ENCODE assay signal across 12 mouse cellular contexts in genomic region chr2:4462480-4462879, GRCm38 (mm10).
DNase-seq lines count a peak whose midpoint lies in the region; ATAC-seq lines count a peak whose summit lies in the region.
"Had no signal": no experiment of that assay in that cellular context is flagged by ENCODE, and none has a peak within 500 bp of the region (broad histone marks: within the 10 kb centered on the region; RNA-seq: fewer than 3 reads in every experiment).

No protein-coding gene starts in this region.

- H3K4me1 ChIP-seq in forebrain, embryonic 10.5 days, result peaks cover 53% of the 10 kb centered on the region
- peaks cover 19% of the 10 kb centered on the region for H3K4me1 ChIP-seq in forebrain, embryonic 16.5 days (replicated peaks; ENCODE audit: control insufficient read depth, insufficient read depth, low read length)
- peaks cover 22% of the 10 kb centered on the region for H3K4me1 ChIP-seq in lung, embryonic 15.5 days
- peaks cover 13% of the 10 kb centered on the region for H3K4me1 ChIP-seq in intestine, embryonic 15.5 days (replicated peaks)
- H3K4me1 ChIP-seq in stomach, embryonic 16.5 days (ENCODE audit: control insufficient read depth, insufficient read depth, low read length), result peaks cover 4% of the 10 kb centered on the region; the same call in 1 of the 2 replicates

- WGBS in forebrain, embryonic 10.5 days, result 18% methylated on average over 11 of the region's 11 CpGs
- 12% methylated on average over 11 of the region's 11 CpGs for WGBS in forebrain, embryonic 16.5 days
- 48% methylated on average over 11 of the region's 11 CpGs for WGBS in lung, embryonic 15.5 days
- WGBS in intestine, embryonic 15.5 days, result 41% methylated on average over 11 of the region's 11 CpGs
- WGBS in stomach, embryonic 16.5 days, result 38% methylated on average over 11 of the region's 11 CpGs

- no peak overlapping the region for H3K4me2 ChIP-seq in forebrain, embryonic 16.5 days (ENCODE audit: low read length)
- H3K4me2 ChIP-seq in lung, embryonic 15.5 days, result peak overlapping the region; percentile 29
- peak overlapping the region; percentile 24; the same call in 1 of the 2 replicates for H3K4me2 ChIP-seq in intestine, embryonic 15.5 days (replicated peaks)
- peak overlapping the region; percentile 13; the same call in 1 of the 2 replicates for H3K4me2 ChIP-seq in stomach, embryonic 16.5 days (ENCODE audit: low read depth, low read length)
- H3K4me2 ChIP-seq: embryonic facial prominence, embryonic 15.5 days had no signal

- ATAC-seq in forebrain, embryonic 16.5 days, result no peak
- no peak for ATAC-seq in lung, embryonic 15.5 days (ENCODE audit: borderline replicate concordance, extremely low read depth, low FRiP score, low TSS enrichment)
- ATAC-seq in intestine, embryonic 15.5 days, result peak; percentile 73; the same call in 1 of the 2 replicates
- ATAC-seq in stomach, embryonic 16.5 days (ENCODE audit: insufficient read depth, low FRiP score), result no peak
- ATAC-seq: Patski had no signal

- H3K27ac ChIP-seq in forebrain, embryonic 10.5 days, result peak overlapping the region; percentile 80
- no peak overlapping the region for H3K27ac ChIP-seq in forebrain, embryonic 16.5 days (ENCODE audit: low read length)
- no peak overlapping the region for H3K27ac ChIP-seq in lung, embryonic 15.5 days
- no peak overlapping the region for H3K27ac ChIP-seq in intestine, embryonic 15.5 days
- H3K27ac ChIP-seq in stomach, embryonic 16.5 days (ENCODE audit: low read length), result no peak overlapping the region
- H3K27ac ChIP-seq: embryonic facial prominence, embryonic 15.5 days had no signal

- no peak overlapping the region for H3K9ac ChIP-seq in forebrain, embryonic 16.5 days (replicated peaks; ENCODE audit: low read depth, low read length)
- no peak overlapping the region for H3K9ac ChIP-seq in lung, embryonic 15.5 days
- H3K9ac ChIP-seq in intestine, embryonic 15.5 days, result no peak overlapping the region
- H3K9ac ChIP-seq in stomach, embryonic 16.5 days (ENCODE audit: low read length), result no peak overlapping the region
- H3K9ac ChIP-seq: embryonic facial prominence, embryonic 15.5 days had no signal

- H3K9me3 ChIP-seq in forebrain, embryonic 10.5 days, result no peaks in the 10 kb centered on the region
- H3K9me3 ChIP-seq in forebrain, embryonic 16.5 days (ENCODE audit: control insufficient read depth, low read length), result no peaks in the 10 kb centered on the region
- H3K9me3 ChIP-seq in lung, embryonic 15.5 days, result no peaks in the 10 kb centered on the region
- no peaks in the 10 kb centered on the region for H3K9me3 ChIP-seq in intestine, embryonic 15.5 days
- no peaks in the 10 kb centered on the region for H3K9me3 ChIP-seq in stomach, embryonic 16.5 days (replicated peaks; ENCODE audit: control insufficient read depth, low read length)
- H3K9me3 ChIP-seq: embryonic facial prominence, embryonic 15.5 days had no signal

- peaks cover 7% of the 10 kb centered on the region for H3K36me3 ChIP-seq in forebrain, embryonic 10.5 days (replicated peaks)
- no peaks in the 10 kb centered on the region; the same call in 1 of the 2 replicates for H3K36me3 ChIP-seq in forebrain, embryonic 16.5 days (ENCODE audit: control insufficient read depth, insufficient read depth)
- no peaks in the 10 kb centered on the region for H3K36me3 ChIP-seq in lung, embryonic 15.5 days
- no peaks in the 10 kb centered on the region for H3K36me3 ChIP-seq in intestine, embryonic 15.5 days
- H3K36me3 ChIP-seq in stomach, embryonic 16.5 days (ENCODE audit: control insufficient read depth, insufficient read depth, low read length), result no peaks in the 10 kb centered on the region
- H3K36me3 ChIP-seq: embryonic facial prominence, embryonic 15.5 days had no signal

- peak overlapping the region; percentile 20; the same call in 1 of the 2 replicates for H3K4me3 ChIP-seq in forebrain, embryonic 10.5 days
- H3K4me3 ChIP-seq in forebrain, embryonic 16.5 days (replicated peaks; ENCODE audit: low read length), result no peak overlapping the region
- H3K4me3 ChIP-seq in lung, embryonic 15.5 days, result no peak overlapping the region
- no peak overlapping the region for H3K4me3 ChIP-seq in intestine, embryonic 15.5 days (replicated peaks)
- H3K4me3 ChIP-seq in stomach, embryonic 16.5 days (replicated peaks; ENCODE audit: low read length), result no peak overlapping the region
- H3K4me3 ChIP-seq: embryonic facial prominence, embryonic 15.5 days had no signal

- no peaks in the 10 kb centered on the region for H3K27me3 ChIP-seq in forebrain, embryonic 10.5 days (ENCODE audit: poor library complexity, severe bottlenecking)
- H3K27me3 ChIP-seq in forebrain, embryonic 16.5 days (replicated peaks; ENCODE audit: control insufficient read depth, insufficient read depth, low read length), result no peaks in the 10 kb centered on the region
- H3K27me3 ChIP-seq in lung, embryonic 15.5 days, result no peaks in the 10 kb centered on the region
- no peaks in the 10 kb centered on the region for H3K27me3 ChIP-seq in intestine, embryonic 15.5 days (replicated peaks)
- H3K27me3 ChIP-seq in stomach, embryonic 16.5 days (ENCODE audit: control insufficient read depth, insufficient read depth, low read length), result no peaks in the 10 kb centered on the region
- H3K27me3 ChIP-seq: embryonic facial prominence, embryonic 15.5 days; Patski had no signal

- DNase-seq in forebrain, embryonic 10.5 days (ENCODE audit: extremely low spot score, low spot score), result peak; percentile 52
- no peak for DNase-seq in lung, postnatal 25 days (ENCODE audit: low spot score)
- DNase-seq in gastrocnemius, postnatal 4 days (ENCODE audit: low spot score in 2 of 2), result no peak
- no peak for DNase-seq in left cerebral cortex, adult 8-10 months (ENCODE audit: low spot score in 2 of 2)
- DNase-seq: gastrocnemius, postnatal 25 days; layer of hippocampus, adult 9-11 months had no signal
